Mouse (Mus musculus): ENCODE results near the gene Lbx2. TPM values are rescaled to one million over a fixed set of nuclear protein-coding genes. Genes with fewer than 3 reads are reported as not detected.
A peak's percentile ranks its signal among the peaks of the same experiment; 100 is the strongest.

Gene Lbx2
- polyA plus RNA-seq, 1 experiment from 2014 or later = not detected

- H3K4me2 ChIP-seq (ENCODE audit: low read length) = no peak overlapping the region
- peaks cover 41% of the 10 kb centered on the region for H3K27me3 ChIP-seq (replicated peaks; ENCODE audit: control insufficient read depth, insufficient read depth, low read length)
- H3K4me3 ChIP-seq (ENCODE audit: low read length) = no peak overlapping the region
- H3K9me3 ChIP-seq (ENCODE audit: control insufficient read depth, low read length) = no peaks in the 10 kb centered on the region
- no peak overlapping the region for H3K27ac ChIP-seq (ENCODE audit: low read depth, low read length)
- no peak for ATAC-seq
- WGBS = over 99% methylated on average over 5 of the region's 5 CpGs
- H3K9ac ChIP-seq (ENCODE audit: low read depth, low read length) = no peak overlapping the region
- H3K36me3 ChIP-seq (ENCODE audit: control insufficient read depth, insufficient read depth, low read length) = peaks cover 6% of the 10 kb centered on the region; the same call in 1 of the 2 replicates
- H3K4me1 ChIP-seq (ENCODE audit: control insufficient read depth, insufficient read depth, low read depth, low read length) = peaks cover 11% of the 10 kb centered on the region
These were observed 6.0 kb upstream of the Lbx2 start for GRCm38 (mm10) chr6:83080210-83080609.

- no peak overlapping the region for H3K4me3 ChIP-seq (ENCODE audit: low read length)
- peaks cover 54% of the 10 kb centered on the region for H3K27me3 ChIP-seq (replicated peaks; ENCODE audit: control insufficient read depth, insufficient read depth, low read length)
- H3K9ac ChIP-seq (ENCODE audit: low read depth, low read length) = no peak overlapping the region
- H3K27ac ChIP-seq (ENCODE audit: low read depth, low read length) = no peak overlapping the region
- WGBS = 8% methylated on average over 5 of the region's 5 CpGs
- ATAC-seq = no peak
- peaks cover 6% of the 10 kb centered on the region; the same call in 1 of the 2 replicates for H3K36me3 ChIP-seq (ENCODE audit: control insufficient read depth, insufficient read depth, low read length)
- no peaks in the 10 kb centered on the region for H3K9me3 ChIP-seq (ENCODE audit: control insufficient read depth, low read length)
- H3K4me2 ChIP-seq (ENCODE audit: low read length) = no peak overlapping the region
- peaks cover 11% of the 10 kb centered on the region for H3K4me1 ChIP-seq (ENCODE audit: control insufficient read depth, insufficient read depth, low read depth, low read length)
These were observed 2.7 kb upstream of the Lbx2 start for GRCm38 (mm10) chr6:83083497-83083896.

- ATAC-seq = no peak
- no peak overlapping the region for H3K4me2 ChIP-seq (ENCODE audit: low read length)
- H3K4me1 ChIP-seq (ENCODE audit: control insufficient read depth, insufficient read depth, low read depth, low read length) = peaks cover 5% of the 10 kb centered on the region
- H3K4me3 ChIP-seq (ENCODE audit: low read length) = no peak overlapping the region
- H3K27ac ChIP-seq (ENCODE audit: low read depth, low read length) = no peak overlapping the region
- H3K9ac ChIP-seq (ENCODE audit: low read depth, low read length) = no peak overlapping the region
- peaks cover 6% of the 10 kb centered on the region; the same call in 1 of the 2 replicates for H3K36me3 ChIP-seq (ENCODE audit: control insufficient read depth, insufficient read depth, low read length)
- no peaks in the 10 kb centered on the region for H3K9me3 ChIP-seq (ENCODE audit: control insufficient read depth, low read length)
- WGBS = 6% methylated on average over 6 of the region's 6 CpGs
- peaks cover 61% of the 10 kb centered on the region for H3K27me3 ChIP-seq (replicated peaks; ENCODE audit: control insufficient read depth, insufficient read depth, low read length)
These were observed 1.7 kb upstream of the Lbx2 start for GRCm38 (mm10) chr6:83084477-83084876.

GRCm38 (mm10) chr6:83087205-83087925 is 1.2 kb downstream of the Lbx2 start:
- under 1% methylated on average over 45 of the region's 47 CpGs for WGBS
- no peak overlapping the region for H3K9ac ChIP-seq (ENCODE audit: low read depth, low read length)
- peaks cover 4% of the 10 kb centered on the region; the same call in 1 of the 2 replicates for H3K4me1 ChIP-seq (ENCODE audit: control insufficient read depth, insufficient read depth, low read depth, low read length)
- no peaks in the 10 kb centered on the region for H3K9me3 ChIP-seq (ENCODE audit: control insufficient read depth, low read length)
- H3K27me3 ChIP-seq (replicated peaks; ENCODE audit: control insufficient read depth, insufficient read depth, low read length) = peaks cover 74% of the 10 kb centered on the region
- no peak overlapping the region for H3K27ac ChIP-seq (ENCODE audit: low read depth, low read length)
- ATAC-seq = no peak
- peak overlapping the region; percentile 20 for H3K4me3 ChIP-seq (ENCODE audit: low read length)
- H3K4me2 ChIP-seq (ENCODE audit: low read length) = peak overlapping the region; percentile 46
- no peaks in the 10 kb centered on the region; the same call in 1 of the 2 replicates for H3K36me3 ChIP-seq (ENCODE audit: control insufficient read depth, insufficient read depth, low read length)

- H3K9me3 ChIP-seq (ENCODE audit: control insufficient read depth, low read length) = no peaks in the 10 kb centered on the region
- H3K27ac ChIP-seq (ENCODE audit: low read depth, low read length) = no peak overlapping the region
- no peaks in the 10 kb centered on the region for H3K36me3 ChIP-seq (ENCODE audit: control insufficient read depth, insufficient read depth, low read length)
- ATAC-seq = no peak
- no peak overlapping the region for H3K9ac ChIP-seq (ENCODE audit: low read depth, low read length)
- peaks cover 69% of the 10 kb centered on the region for H3K27me3 ChIP-seq (replicated peaks; ENCODE audit: control insufficient read depth, insufficient read depth, low read length)
- peaks cover 4% of the 10 kb centered on the region; the same call in 1 of the 2 replicates for H3K4me1 ChIP-seq (ENCODE audit: control insufficient read depth, insufficient read depth, low read depth, low read length)
- H3K4me3 ChIP-seq (ENCODE audit: low read length) = peak overlapping the region; percentile 20; the same call in 1 of the 2 replicates
- WGBS = 4% methylated on average over 9 of the region's 9 CpGs
- peak overlapping the region; percentile 46 for H3K4me2 ChIP-seq (ENCODE audit: low read length)
These were observed 1.7 kb downstream of the Lbx2 start for GRCm38 (mm10) chr6:83087926-83088260.

GRCm38 (mm10) chr6:83092416-83093127 is 6.4 kb downstream of the Lbx2 start:
- Histone ChIP-seq H3K9me3 (ENCODE audit: control insufficient read depth, low read length) (no peaks in the 10 kb centered on the region), H3K27me3 (replicated peaks; ENCODE audit: control insufficient read depth, insufficient read depth, low read length) (peaks cover 31% of the 10 kb centered on the region), H3K4me2 (ENCODE audit: low read length) (no peak overlapping the region), H3K4me3 (ENCODE audit: low read length) (no peak overlapping the region), H3K36me3 (ENCODE audit: control insufficient read depth, insufficient read depth, low read length) (no peaks in the 10 kb centered on the region), H3K4me1 (ENCODE audit: control insufficient read depth, insufficient read depth, low read depth, low read length) (peaks cover 1% of the 10 kb centered on the region; the same call in 1 of the 2 replicates), H3K27ac (ENCODE audit: low read depth, low read length) (no peak overlapping the region), H3K9ac (ENCODE audit: low read depth, low read length) (no peak overlapping the region)
- ATAC-seq = no peak
- WGBS = 43% methylated on average over 6 of the region's 6 CpGs

GRCm38 (mm10) chr6:83095968-83096367 is 9.8 kb downstream of the Lbx2 start:
- Histone ChIP-seq H3K27ac (ENCODE audit: low read depth, low read length) (no peak overlapping the region), H3K9me3 (ENCODE audit: control insufficient read depth, low read length) (no peaks in the 10 kb centered on the region), H3K4me1 (ENCODE audit: control insufficient read depth, insufficient read depth, low read depth, low read length) (no peaks in the 10 kb centered on the region), H3K9ac (ENCODE audit: low read depth, low read length) (no peak overlapping the region), H3K4me2 (ENCODE audit: low read length) (no peak overlapping the region), H3K36me3 (ENCODE audit: control insufficient read depth, insufficient read depth, low read length) (no peaks in the 10 kb centered on the region), H3K27me3 (replicated peaks; ENCODE audit: control insufficient read depth, insufficient read depth, low read length) (peaks cover 4% of the 10 kb centered on the region; the same call in 1 of the 2 replicates), H3K4me3 (ENCODE audit: low read length) (no peak overlapping the region)
- 38% methylated on average over 6 of the region's 6 CpGs for WGBS
- no peak for ATAC-seq

GRCm38 (mm10) chr6:83098411-83098810 is 12.2 kb downstream of the Lbx2 start:
- H3K9ac ChIP-seq (ENCODE audit: low read depth, low read length) = no peak overlapping the region
- H3K27me3 ChIP-seq (replicated peaks; ENCODE audit: control insufficient read depth, insufficient read depth, low read length) = peaks cover 2% of the 10 kb centered on the region; the same call in 1 of the 2 replicates
- no peak for ATAC-seq
- no peaks in the 10 kb centered on the region for H3K36me3 ChIP-seq (ENCODE audit: control insufficient read depth, insufficient read depth, low read length)
- 65% methylated on average over 2 of the region's 2 CpGs for WGBS
- no peak overlapping the region for H3K27ac ChIP-seq (ENCODE audit: low read depth, low read length)
- H3K4me3 ChIP-seq (ENCODE audit: low read length) = no peak overlapping the region
- peaks cover 11% of the 10 kb centered on the region for H3K4me1 ChIP-seq (ENCODE audit: control insufficient read depth, insufficient read depth, low read depth, low read length)
- H3K4me2 ChIP-seq (ENCODE audit: low read length) = no peak overlapping the region
- H3K9me3 ChIP-seq (ENCODE audit: control insufficient read depth, low read length) = no peaks in the 10 kb centered on the region

- Histone ChIP-seq H3K27me3 (replicated peaks; ENCODE audit: control insufficient read depth, insufficient read depth, low read length) (peaks cover 2% of the 10 kb centered on the region; the same call in 1 of the 2 replicates), H3K9ac (ENCODE audit: low read depth, low read length) (peak within 1 kb of the TSS; percentile 78), H3K36me3 (ENCODE audit: control insufficient read depth, insufficient read depth, low read length) (no peaks in the 10 kb centered on the region), H3K4me2 (ENCODE audit: low read length) (peak within 1 kb of the TSS; percentile 69), H3K9me3 (ENCODE audit: control insufficient read depth, low read length) (no peaks in the 10 kb centered on the region), H3K27ac (ENCODE audit: low read depth, low read length) (peak within 1 kb of the TSS; percentile 84), H3K4me1 (ENCODE audit: control insufficient read depth, insufficient read depth, low read depth, low read length) (peaks cover 13% of the 10 kb centered on the region), H3K4me3 (ENCODE audit: low read length) (peak within 1 kb of the TSS; percentile 70)
- ATAC-seq = peak; percentile 92
- WGBS = under 1% methylated on average over 25 of the region's 25 CpGs
These were observed 15.1 kb downstream of the Lbx2 start, which contains the start of the genes Ccdc142 and Gm42688 for GRCm38 (mm10) chr6:83101316-83101687. Gene Ccdc142 (plus strand): TSS chr6:83101601. Gene Gm42688 (plus strand): TSS chr6:83101617.
